Mouse (Mus musculus): ENCODE results near the gene Rsad2. TPM values are rescaled to one million over a fixed set of nuclear protein-coding genes. Genes with fewer than 3 reads are reported as not detected.

The Rsad2 gene
- total RNA-seq, 2 experiments from 2014 or later: 1.8 to 1.9 TPM

DNA sequence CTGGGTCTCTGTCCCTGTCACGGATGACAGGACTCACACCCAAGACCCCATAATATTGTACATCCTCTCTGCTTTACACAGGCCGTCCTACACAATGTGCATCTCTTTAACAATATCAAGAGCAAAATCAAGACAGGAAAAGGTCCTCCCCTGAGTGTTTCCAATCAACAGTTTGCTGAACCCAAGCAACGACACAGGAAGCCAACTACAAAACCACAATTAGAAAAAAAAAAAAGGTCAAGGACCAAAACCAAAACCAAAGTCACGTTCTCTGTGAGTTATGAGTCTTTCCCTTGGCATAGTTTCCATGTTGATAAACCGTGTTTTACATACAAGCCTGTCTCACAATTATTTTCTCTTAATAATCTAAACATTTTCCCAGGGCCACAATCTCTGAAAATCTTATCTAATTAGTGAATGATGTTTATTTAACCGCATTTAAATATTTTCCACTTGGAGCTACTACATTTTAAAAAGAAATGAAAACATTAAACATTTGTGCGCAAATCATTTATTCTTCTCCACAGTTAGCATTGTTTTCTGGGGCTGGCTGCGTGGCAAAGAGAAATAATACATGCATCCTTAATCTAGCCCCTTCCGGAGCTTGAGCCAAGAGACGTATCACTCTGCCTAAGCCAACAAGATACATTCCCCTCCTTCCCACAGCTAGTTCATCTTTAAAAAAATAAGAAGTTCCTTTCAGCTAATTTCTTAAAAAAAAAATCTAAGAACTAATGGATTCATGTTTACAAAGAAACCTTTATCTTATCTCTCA, 54.4 kb downstream of the Rsad2 start:
- no peak for DNase-seq (ENCODE audit: low spot score in 2 of 2)

DNA sequence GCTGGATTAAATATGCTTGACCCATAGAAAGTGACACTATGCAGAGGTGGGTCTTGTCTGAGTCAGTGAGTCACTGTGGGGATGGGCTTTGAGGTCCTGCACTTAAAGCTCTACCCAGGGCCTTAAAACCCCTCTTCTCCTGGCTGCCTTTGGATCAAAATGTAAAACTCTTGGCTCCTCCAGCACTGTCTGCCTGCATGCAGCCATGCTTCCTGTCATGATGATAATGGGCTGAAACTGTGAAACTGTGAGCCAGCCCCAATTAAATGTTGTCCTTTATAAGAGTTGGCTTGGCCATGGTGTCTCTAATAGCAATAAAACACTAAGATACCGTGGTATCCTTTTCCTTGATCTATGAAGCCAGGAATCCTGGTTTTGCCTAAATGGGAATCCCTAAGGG, 55.0 kb downstream of the Rsad2 start:
- no peak for DNase-seq (ENCODE audit: low spot score in 2 of 2)

DNA sequence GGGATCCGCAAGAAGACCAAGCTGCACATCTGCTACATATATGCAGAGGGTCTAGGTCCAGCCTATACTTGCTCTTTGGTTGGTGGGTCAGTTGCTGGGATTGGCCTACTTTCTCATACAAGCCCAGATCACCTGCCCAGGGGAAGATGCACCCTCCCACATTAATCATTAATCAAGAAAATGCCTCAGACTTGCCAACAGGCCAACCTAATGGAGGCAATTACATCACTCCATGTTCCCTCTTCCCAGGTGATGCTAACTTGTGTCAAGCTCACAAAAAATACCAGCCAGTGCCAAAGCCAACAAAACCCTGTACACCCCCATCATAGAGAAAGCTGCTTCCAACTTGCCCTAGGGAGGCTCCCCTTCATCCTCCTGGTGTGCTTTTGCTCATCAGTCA, 55.5 kb downstream of the Rsad2 start:
- no peak for DNase-seq (ENCODE audit: low spot score in 2 of 2)

DNA sequence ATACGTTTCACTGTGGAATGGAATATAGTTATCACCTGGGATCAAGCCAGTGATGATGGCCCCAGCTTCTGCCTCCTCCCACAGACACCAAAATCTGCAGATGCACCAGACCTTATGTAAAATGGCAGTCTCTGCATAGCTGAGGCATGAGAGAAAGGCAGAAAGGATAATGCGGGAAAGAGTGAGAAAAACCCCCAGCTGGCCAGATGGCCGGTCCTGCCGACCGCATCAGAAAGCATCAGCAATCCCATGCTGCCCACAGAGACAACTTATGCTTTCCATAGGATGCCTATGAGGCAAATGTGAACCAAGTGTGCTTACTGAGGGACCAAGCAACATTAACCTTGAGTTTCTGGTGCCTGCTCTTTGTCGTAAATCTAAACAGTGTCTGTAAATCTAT, 56.9 kb downstream of the Rsad2 start:
- DNase-seq (ENCODE audit: low spot score in 2 of 2): no peak

DNA sequence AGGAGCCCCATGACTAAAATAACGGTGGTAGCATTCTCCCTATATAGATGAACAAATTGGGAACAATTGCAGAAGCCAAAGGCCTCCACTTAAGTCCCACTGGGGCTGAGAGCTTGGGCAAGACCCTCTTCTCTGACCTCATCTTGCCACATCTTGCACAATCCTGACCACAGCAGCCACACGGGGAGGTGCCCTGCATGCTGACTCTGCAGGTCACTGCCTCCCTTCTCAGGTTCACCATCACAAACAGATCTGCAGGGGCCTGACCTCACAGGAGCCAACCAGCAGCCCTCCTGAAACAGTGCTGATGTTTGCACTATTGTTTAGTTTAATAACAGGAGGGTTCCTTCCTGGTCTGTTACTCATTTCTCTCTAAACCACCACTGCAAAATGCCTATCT, 57.7 kb downstream of the Rsad2 start:
- DNase-seq (ENCODE audit: low spot score in 2 of 2): no peak

DNA sequence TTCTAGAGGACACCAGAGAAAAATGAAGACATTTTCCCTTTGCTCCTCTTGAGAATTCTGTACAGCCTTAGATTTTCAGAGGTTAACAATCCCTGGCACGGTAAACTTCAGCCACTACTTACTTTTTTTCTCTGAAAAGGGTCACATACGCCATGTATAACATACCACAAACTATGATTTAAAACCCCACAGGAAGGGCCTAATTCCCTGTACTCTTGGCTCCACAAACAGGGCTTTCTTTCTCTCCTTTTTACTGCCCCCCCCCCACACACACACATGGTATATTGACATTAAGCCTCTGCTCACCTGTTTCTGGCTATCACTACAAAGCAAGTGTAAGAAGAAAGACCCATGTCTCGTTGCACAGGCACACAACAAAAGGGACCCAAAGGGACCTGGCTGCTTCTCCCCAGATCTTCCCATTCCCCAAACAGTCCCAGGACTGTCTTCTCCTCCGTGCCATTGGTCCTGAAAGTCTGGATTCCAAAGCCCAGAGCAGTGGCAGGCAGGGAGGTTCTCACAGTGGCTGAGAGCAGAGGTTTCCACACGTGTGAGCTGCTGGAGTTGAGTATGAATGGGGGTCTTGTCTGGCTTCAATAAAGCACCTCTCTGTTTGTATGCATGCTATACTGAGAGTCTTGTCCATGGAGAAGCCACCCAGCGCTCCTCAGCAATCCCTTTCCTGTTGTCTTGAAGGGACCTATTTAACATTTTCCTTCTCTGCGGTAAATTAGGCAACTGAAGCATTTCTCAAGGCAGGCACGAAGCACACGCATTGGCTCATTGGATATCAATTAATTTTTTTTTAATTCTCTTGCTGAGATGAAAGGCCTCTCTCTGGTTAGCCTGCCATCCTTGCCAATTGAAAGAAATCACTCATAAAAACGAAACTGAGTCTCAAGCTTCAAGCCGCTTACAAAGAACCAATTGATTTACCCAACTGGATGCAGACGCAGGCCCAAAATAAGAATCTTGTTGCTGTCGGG, 61.5 kb downstream of the Rsad2 start:
- no peak for DNase-seq (ENCODE audit: low spot score in 2 of 2)

DNA sequence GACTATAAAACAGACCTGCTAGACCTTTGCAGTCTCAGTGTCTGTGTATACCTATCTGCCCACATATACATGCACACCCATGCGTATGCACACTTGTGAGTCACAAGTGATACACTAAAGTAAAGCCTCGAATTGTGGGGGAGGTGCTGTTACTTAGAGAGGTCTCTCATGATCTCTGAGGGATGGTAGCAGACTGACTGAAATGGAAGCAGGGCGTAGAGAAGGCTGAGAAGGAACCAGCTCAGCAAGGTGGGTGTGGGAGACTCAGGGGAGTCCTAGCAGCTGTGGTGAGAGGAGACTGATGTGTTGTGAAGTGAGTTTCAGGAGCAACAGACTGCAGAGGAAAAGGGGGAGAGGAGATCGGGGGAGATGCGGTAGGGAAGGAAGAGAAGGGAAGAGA, 63.0 kb downstream of the Rsad2 start:
- no peak for DNase-seq (ENCODE audit: low spot score in 2 of 2)

Small RNA genes within 50 kb of the gene (microRNA-seq; reads per million reads assigned to microRNA genes)
- 0.63 reads per million for gene Mir6538

Other genes starting within 250 kb of the Rsad2 start
- gene Rnf144a, start 41.2 kb downstream of the Rsad2 start, total RNA-seq (2021): 10 to 100 TPM; 47.7 to 48.2 TPM
- 1 to 10 TPM; 4.8 to 5.8 TPM for gene Cmpk2, start 12.8 kb upstream of the Rsad2 start, total RNA-seq (2021)

All from gastrocnemius, postnatal 4 days (tissue).